Mouse (Mus musculus) myocyte (in vitro differentiated cells): ENCODE data around the gene Syngr3.

Source experiments
- CEBPB ChIP-seq: IDR thresholded peaks from 2 replicates; pipeline ENCODE4 v1.6.1; 2011; ENCODE audit warnings: mild to moderate bottlenecking, moderate library complexity; ENCODE audit not compliant: poor library complexity, insufficient read depth, severe bottlenecking
- E2F4 ChIP-seq: IDR thresholded peaks from one replicate; pipeline ENCODE4 v1.6.1; 2011; ENCODE audit warnings: mild to moderate bottlenecking, control low read depth, moderate library complexity; ENCODE audit not compliant: insufficient read depth
- MAX ChIP-seq: IDR thresholded peaks from one replicate; pipeline ENCODE4 v1.6.1; 2011; ENCODE audit warnings: low read depth, mild to moderate bottlenecking, control low read depth
- MYOD1 ChIP-seq, 3 experiments: IDR thresholded peaks; one replicate each; pipeline ENCODE4 v1.6.1; 2011; ENCODE audit warnings: control low read depth in 2 of 3, low read depth in 2 of 3, mild to moderate bottlenecking in 2 of 3, moderate library complexity in 1 of 3; ENCODE audit not compliant: insufficient read length in 2 of 3, control insufficient read depth in 1 of 3
- MYOG ChIP-seq, 3 experiments: IDR thresholded peaks; one replicate each; pipeline ENCODE4 v1.6.1; 2011; ENCODE audit warnings: control low read depth in 2 of 3, low read depth in 2 of 3, mild to moderate bottlenecking in 2 of 3; ENCODE audit not compliant: insufficient read length in 2 of 3, control insufficient read depth in 1 of 3, insufficient read depth in 1 of 3
- POLR2A ChIP-seq: IDR thresholded peaks from one replicate; pipeline ENCODE4 v1.6.1; 2011; ENCODE audit warnings: low read depth, mild to moderate bottlenecking, control low read depth, moderate library complexity; ENCODE audit not compliant: insufficient read length
- POLR2AphosphoS2 ChIP-seq: IDR thresholded peaks from one replicate; pipeline ENCODE4 v1.6.1; 2011; ENCODE audit warnings: low read depth, control low read depth; ENCODE audit not compliant: insufficient read length
- SRF ChIP-seq: IDR thresholded peaks from one replicate; pipeline ENCODE4 v1.6.1; 2011; ENCODE audit warnings: low read depth; ENCODE audit not compliant: control insufficient read depth, insufficient read length
- TCF12 ChIP-seq: IDR thresholded peaks from one replicate; pipeline ENCODE4 v1.6.1; 2011; ENCODE audit warnings: mild to moderate bottlenecking, control low read depth; ENCODE audit not compliant: poor library complexity, insufficient read depth, severe bottlenecking
- USF1 ChIP-seq: IDR thresholded peaks from one replicate; pipeline ENCODE4 v1.6.1; 2011; ENCODE audit warnings: low read depth, mild to moderate bottlenecking, control low read depth, moderate library complexity

GRCm38 (mm10) chr17:24654969-24655368 is 34.8 kb downstream of the Syngr3 start:
- no peak for TF ChIP-seq POLR2A
- TF ChIP-seq CEBPB = no peak
- no peak for TF ChIP-seq MYOG (IDR thresholded peaks at IDR 0.05; ENCODE audit: control insufficient read depth in 1 of 3, insufficient read depth in 1 of 3, insufficient read length in 2 of 3, low read depth in 2 of 3)
- no peak for TF ChIP-seq E2F4
- no peak for TF ChIP-seq MAX
- TF ChIP-seq TCF12 = no peak
- no peak for TF ChIP-seq USF1
- no peak for TF ChIP-seq SRF
- no peak for TF ChIP-seq MYOD1 (IDR thresholded peaks at IDR 0.05; ENCODE audit: control insufficient read depth in 1 of 3, insufficient read length in 2 of 3, low read depth in 2 of 3)
- TF ChIP-seq POLR2AphosphoS2 = no peak
